Mouse (Mus musculus): Measurements from ENCODE around the gene Aasdh.
A peak's percentile ranks its signal among the peaks of the same experiment; 100 is the strongest.
"Not testable (repeated sequence)": the region's sequence is repeated elsewhere in the genome, so short reads cannot be mapped to it uniquely, and the experiment has no call there.

Aasdh gene

GRCm38 (mm10) chr5:76912522-76912921 is 7.2 kb upstream of the Aasdh start:
- DNase-seq (ENCODE audit: low spot score in 2 of 2) = not testable (repeated sequence)

DNA sequence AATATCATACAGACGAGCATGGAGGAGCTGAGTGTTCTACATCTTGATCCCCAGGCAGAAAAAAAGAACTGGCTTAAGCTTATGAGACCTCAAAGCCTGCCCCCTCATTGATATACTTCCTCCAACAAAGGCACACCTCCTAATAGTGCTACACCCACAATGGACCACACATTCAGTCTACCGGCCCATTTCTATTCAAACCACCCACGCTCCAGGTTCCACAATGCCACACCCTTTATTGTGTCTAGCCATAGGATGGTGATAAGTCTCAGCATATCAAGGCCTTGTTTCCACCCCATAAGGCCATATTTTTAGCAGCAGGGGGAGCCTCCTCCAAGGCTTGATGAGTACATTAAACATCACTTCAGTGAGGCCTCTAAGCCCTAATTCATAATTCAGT is 5.5 kb upstream of the Aasdh start:
- DNase-seq (ENCODE audit: low spot score in 2 of 2) = no peak

- DNase-seq (ENCODE audit: low spot score in 2 of 2) = no peak
Measured at GRCm38 (mm10) chr5:76906155-76906499, 813 bp upstream of the Aasdh start.

- DNase-seq (ENCODE audit: low spot score in 2 of 2) = no peak
Measured at GRCm38 (mm10) chr5:76904713-76905404, 455 bp downstream of the Aasdh start.

- DNase-seq (ENCODE audit: low spot score in 2 of 2) = no peak
Measured at GRCm38 (mm10) chr5:76902131-76902530, 3.2 kb downstream of the Aasdh start.

- DNase-seq (ENCODE audit: low spot score in 2 of 2) = no peak
Measured at GRCm38 (mm10) chr5:76893084-76893483, 12.2 kb downstream of the Aasdh start.

- DNase-seq (ENCODE audit: low spot score in 2 of 2) = no peak
Measured at GRCm38 (mm10) chr5:76892608-76893007, 12.7 kb downstream of the Aasdh start.

DNA sequence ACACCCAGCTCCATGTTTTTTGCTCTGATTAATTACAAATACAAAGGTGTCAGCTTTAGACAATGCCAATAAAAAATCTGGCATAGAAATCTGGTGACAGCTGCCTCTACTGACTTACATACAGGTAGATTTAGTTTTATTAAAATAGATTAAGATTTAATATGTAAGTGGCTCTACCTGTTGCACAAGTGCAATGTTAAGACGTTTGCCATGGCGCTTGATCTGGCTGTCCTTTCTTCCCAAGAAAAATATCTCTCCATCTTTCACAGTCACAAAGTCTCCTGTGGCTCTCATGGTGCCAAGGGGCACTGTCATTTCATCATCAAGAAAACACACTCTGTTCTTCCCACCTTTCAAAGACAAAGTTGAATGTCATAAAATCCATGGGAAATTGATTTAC is 18.3 kb downstream of the Aasdh start:
- no peak for DNase-seq (ENCODE audit: low spot score in 2 of 2)

DNA sequence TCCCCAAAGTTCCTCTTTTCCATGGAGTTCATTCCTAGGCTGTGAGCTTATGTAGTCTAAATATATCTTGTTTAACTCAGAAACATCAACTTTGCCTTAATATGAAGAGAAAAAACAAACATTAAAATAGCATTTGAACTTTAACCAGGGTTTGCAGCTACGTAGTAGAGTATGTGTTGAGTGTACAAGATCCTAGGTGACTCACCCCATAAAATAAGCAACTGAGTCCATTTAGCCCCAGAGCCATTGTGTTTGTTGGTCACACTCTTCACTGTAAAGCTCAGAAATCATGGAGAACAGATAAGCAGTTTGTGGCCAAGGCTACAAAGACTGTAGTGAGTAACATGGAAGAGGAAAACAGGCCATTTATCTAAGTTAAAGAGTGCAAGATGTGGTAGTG is 21.2 kb downstream of the Aasdh start:
- no peak for DNase-seq (ENCODE audit: low spot score in 2 of 2)

GRCm38 (mm10) chr5:76876106-76876758 is 29.1 kb downstream of the Aasdh start:
- no peak for DNase-seq (ENCODE audit: low spot score in 2 of 2)

DNA sequence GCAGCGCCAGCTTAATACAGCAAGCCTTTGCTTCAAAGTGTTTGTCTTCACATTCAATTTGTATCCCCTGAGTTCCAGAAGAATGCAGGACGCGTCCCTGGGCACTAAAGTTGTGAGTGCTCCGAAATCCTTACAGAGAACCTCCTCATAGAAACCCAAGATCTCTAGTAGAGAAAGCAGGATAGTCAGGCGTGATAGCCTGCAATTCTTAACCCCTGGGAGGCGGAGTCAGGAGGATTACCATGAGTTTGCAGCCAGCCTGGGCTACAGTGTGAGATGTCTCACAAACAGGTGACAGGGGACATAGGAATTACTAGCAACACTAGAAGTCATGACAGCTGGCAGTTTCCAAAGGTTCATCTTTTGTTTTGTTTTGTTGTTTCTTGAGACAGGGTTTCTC is 35.8 kb downstream of the Aasdh start:
- DNase-seq (ENCODE audit: low spot score in 2 of 2) = no peak

GRCm38 (mm10) chr5:76868693-76869286 is 36.5 kb downstream of the Aasdh start:
- DNase-seq (ENCODE audit: low spot score in 2 of 2) = no peak

- no peak for DNase-seq (ENCODE audit: low spot score in 2 of 2)
Measured at GRCm38 (mm10) chr5:76866819-76867218, 38.5 kb downstream of the Aasdh start.

GRCm38 (mm10) chr5:76858444-76858843 is 46.9 kb downstream of the Aasdh start:
- DNase-seq (ENCODE audit: low spot score in 2 of 2) = no peak

GRCm38 (mm10) chr5:76857103-76858015 is 48.0 kb downstream of the Aasdh start:
- no peak for DNase-seq (ENCODE audit: low spot score in 2 of 2)

DNA sequence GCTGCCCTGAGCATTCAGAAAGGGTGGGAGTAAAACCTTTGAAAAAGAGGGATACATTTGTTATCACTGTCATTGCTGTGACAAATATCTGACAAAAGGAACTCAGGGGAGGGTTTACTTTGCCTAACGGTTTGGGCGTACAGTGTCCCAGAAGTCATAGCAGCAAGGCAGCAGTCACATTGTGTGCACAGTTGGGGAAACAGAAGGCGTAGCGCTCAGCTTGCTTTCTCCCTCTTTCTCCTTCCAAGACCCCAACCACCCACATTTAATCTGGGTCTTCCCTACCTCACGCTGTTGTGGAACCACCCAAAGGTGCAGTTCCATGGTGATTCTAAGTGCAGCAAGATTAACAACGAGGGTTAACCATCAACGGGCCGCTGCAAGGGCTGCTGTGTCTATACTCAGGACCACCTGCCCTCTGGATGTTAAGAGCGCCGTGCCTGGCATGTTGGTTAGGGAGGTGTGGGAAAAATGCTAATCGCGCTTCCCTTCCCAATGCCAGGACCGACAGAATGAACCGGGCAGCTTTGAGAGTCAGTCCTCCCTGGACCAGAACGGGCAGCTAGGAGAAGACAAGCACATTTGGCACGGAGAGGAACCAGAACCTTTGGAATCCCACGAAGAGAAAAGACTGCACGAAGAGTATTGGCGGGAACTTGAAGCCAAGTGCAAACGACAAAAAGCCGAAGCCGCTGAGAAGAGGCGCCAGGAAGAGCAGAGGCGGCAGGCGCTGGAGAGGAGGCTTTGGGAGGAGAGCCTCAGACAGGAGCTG is 49.3 kb downstream of the Aasdh start:
- peak; percentile 51 to 58 for DNase-seq (ENCODE audit: low spot score in 2 of 2)

GRCm38 (mm10) chr5:76853549-76853948 is 51.8 kb downstream of the Aasdh start:
- peak; percentile 83 to 88 for DNase-seq (ENCODE audit: low spot score in 2 of 2)

DNA sequence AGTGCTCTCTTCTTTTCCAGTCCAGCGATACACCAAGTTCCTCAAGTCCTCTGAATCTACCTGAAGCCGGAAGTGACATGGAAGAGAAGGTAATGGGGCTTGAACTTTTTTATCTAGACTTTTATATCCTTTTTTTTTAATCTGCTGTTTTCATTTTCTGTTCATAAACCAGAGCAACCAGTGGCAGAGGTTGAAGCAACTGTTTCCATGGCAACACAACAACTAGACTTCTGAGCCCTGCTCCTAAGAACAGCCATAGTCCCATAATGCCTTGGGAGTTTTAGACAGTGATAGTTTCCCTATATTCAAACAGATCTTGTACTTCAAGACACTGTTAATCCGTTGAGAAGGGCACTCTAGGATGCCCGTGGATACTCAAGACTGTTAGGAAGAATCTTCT is 54.0 kb downstream of the Aasdh start:
- DNase-seq (ENCODE audit: low spot score in 2 of 2) = no peak

- no peak for DNase-seq (ENCODE audit: low spot score in 2 of 2)
Measured at GRCm38 (mm10) chr5:76847106-76847505, 58.2 kb downstream of the Aasdh start.

DNA sequence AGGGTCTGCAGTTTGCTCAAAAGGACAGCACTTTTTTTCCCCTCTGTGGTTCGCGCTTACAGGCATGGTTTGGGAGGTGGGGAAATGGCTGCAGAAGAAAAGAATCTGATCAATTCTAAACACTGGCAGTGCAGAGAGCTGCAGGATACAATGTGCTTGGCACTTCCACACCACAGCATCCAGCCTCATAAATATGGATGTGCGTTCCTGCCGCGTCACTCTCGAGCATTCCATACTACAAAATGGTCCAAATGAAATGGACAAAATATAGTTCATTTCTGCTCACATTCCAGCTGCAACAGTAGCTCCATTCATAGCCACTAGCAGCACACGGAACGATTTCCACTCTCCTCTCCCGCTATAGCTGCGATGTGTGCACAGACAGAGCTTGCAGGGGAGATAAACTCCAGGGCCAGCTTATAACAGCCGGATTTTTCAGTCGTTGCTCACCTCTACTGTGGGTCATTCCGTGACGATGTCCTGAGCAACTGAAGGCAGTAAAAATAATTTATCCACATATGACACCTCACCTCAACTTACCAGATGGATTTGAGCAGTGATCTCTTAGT is 60.6 kb downstream of the Aasdh start:
- no peak for DNase-seq (ENCODE audit: low spot score in 2 of 2)

DNA sequence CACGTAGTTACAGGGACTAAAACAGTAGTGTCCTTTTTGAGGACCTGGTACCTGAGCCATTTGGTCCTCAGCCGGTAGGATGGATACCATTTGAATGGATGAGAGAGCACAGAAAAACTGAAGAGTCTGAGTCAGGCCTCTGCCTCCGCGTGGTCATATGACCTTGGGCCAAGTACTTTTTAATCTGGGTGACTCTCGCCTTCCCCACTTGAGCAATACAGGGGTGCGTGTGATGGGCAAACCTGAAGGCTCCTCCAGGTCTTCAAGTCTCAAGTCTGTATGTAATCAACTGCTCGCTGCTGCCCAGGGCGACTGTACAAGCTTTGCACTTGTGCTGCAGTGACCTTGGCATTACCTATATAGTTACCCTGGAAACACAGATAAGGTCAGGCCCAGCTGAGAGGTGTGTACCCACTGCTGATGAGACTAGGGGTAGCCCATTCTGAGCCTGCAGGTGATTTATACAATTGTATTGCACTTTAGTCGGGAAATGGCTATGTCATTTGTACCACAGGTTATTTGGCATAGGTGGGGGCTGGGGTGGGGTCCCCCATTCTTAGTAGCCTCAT is 61.4 kb downstream of the Aasdh start:
- DNase-seq (ENCODE audit: low spot score in 2 of 2) = no peak
